Mouse (Mus musculus): ENCODE data around the gene Immp1l.

DNA sequence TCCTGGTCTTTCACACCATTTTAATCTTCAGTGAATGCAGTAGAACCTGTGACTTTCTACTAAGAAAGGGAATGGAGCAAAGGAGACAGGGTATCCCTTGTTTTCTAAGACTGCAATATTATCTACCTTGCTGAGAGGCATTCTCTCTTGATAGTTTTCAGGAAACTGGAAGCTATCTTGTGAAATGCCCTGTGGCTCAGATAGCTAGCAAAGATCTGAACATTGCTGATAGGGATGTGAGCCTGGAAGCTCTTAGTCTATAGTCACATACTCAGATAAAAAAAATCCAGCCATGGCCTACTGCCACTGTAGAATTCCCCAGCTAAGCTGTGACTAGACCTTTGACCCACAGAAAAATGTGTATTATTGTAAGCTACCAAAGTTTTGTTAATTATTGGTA lies 13.6 kb upstream of the Immp1l start:
- TF ChIP-seq CTCF (IDR thresholded peaks at IDR 0.05; ENCODE audit: low read depth) (no peak), EP300 (optimal IDR thresholded peaks at IDR 0.05) (no peak)
